Mouse (Mus musculus) spleen, adult 2 months (tissue): Measurements from ENCODE around the gene Cyb5rl.

Experiments used
- CTCF ChIP-seq: fragments of 200-500 bp; IDR thresholded peaks from 2 replicates; pipeline ENCODE4 v1.5.1; 2011; ENCODE audit warnings: mild to moderate bottlenecking, inconsistent platforms; ENCODE audit not compliant: insufficient read depth, insufficient read length, insufficient replicate concordance; ENCODE audit errors: extremely low read depth
- POLR2A ChIP-seq: fragments of 200-500 bp; IDR thresholded peaks from 2 replicates; pipeline ENCODE4 v1.6.1; 2011; ENCODE audit warnings: low read depth, low read length, inconsistent platforms

DNA sequence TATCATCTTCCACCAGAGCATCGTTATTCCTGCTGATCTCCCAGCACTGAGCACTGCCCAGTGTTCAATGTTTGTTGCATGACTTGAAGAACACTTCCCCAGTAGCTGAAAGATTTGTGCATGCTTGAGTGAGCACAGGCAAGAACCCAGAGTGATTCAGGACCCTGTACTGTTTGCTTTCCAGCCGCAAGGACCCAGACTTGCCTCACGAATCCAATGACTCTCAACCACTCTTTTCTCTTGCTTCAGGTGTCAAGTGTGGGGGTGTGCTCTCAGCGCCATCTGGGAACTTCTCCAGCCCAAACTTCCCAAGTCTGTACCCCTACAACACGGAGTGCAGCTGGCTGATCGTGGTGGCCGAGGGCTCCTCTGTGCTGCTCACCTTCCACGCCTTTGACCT, 35.4 kb downstream of the Cyb5rl start:
- TF ChIP-seq CTCF (no peak), POLR2A (no peak)
